Mouse (Mus musculus): ENCODE measurements around the gene Mzf1. TPM values are rescaled to one million over a fixed set of nuclear protein-coding genes. Genes with fewer than 3 reads are reported as not detected.
"Not testable (repeated sequence)": the region's sequence is repeated elsewhere in the genome, so short reads cannot be mapped to it uniquely, and the experiment has no call there.

Mzf1 gene
- polyA plus RNA-seq (2016; fragmentation: Nextera tagmentation; extraction: Ambion mirVana) = 2.4 and 2.8 TPM in 2 replicates

DNA sequence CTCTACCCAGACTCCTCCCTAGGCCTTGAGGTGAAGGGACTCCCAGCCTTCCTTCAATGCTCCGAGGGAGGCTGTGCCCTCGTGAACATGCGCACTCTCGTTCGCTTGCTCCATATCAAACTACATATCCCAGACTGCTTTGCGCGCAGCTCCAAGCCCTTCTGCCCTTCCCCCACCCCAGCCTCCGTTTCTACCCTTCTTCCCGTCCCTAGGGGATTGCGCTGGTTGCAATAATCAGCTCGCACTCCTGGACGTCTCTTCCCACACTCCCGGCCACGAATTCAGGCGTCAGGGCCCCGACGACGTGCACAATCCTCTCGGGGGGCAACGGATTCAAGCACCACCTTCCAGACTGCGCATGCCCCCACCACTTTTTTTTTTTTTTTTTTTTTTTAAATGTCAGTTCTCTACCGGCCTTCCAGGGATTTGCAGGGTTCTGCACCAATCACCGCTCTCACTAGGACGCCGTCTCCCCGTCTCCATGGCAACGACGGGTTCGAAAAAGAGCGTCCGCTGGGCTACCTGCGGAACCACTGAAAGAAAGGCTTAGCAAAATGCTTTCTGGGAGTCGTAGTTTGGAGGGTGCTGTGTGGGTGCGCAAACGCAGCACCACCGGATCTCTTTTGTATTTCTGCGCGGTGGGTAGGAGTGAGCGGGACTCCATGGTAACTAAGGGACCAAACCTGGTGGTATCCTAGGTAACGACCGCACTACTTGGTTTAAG, at the start of gene Mzf1:
TSS of gene Mzf1 (minus strand) at position 478 of the 724 bp plus-strand sequence.
- Histone ChIP-seq H3K4me3 (peak within 1 kb of the TSS; percentile 71), H3K27ac (replicated peaks) (peak within 1 kb of the TSS; percentile 95), H3K9me3 (no peaks in the 10 kb centered on the region), H3K4me1 (peaks cover 5% of the 10 kb centered on the region; the same call in 1 of the 2 replicates), H3K36me3 (replicated peaks) (no peaks in the 10 kb centered on the region), H3K27me3 (replicated peaks; ENCODE audit: low read depth, poor library complexity, severe bottlenecking) (no peaks in the 10 kb centered on the region)
- WGBS = under 1% methylated on average over 41 of the region's 41 CpGs
- peak; percentile 95 for DNase-seq (ENCODE audit: low spot score)

GRCm38 (mm10) chr7:13095073-13095472, 40.5 kb upstream of the Mzf1 start, which contains the start of gene Vmn1r85:
TSS of gene Vmn1r85 (minus strand) at chr7:13095173.
- DNase-seq (ENCODE audit: low spot score) = no peak
- Histone ChIP-seq H3K27ac (replicated peaks) (no peak within 1 kb of the TSS), H3K27me3 (replicated peaks; ENCODE audit: low read depth, poor library complexity, severe bottlenecking) (no peaks in the 10 kb centered on the region), H3K4me3 (no peak within 1 kb of the TSS), H3K4me1 (no peaks in the 10 kb centered on the region), H3K36me3 (replicated peaks) (no peaks in the 10 kb centered on the region), H3K9me3 (no peaks in the 10 kb centered on the region)
- 60% methylated on average over 3 of the region's 3 CpGs for WGBS

DNA sequence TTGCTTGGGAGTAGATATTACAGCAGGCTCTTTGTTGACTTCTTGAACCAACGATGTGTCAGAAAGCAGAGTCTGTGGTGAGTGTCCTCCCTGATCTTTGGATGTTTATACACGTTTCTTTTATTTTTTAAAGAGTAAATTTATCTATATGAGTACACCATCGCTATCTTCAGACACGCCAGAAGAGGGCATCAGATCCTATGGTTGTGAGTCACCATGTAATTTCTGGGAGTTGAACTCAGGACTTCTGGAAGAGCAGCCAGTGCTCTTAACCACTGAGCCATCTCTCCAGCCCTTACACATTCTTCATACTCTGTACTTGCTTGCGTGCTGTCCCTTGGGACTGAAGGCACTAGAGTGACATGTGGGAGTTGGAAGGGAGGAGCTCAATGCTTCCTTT, 17.7 kb upstream of the Mzf1 start:
- no peak overlapping the region for H3K4me3 ChIP-seq
- H3K36me3 ChIP-seq (replicated peaks) = no peaks in the 10 kb centered on the region
- 61% methylated on average over 5 of the region's 5 CpGs for WGBS

GRCm38 (mm10) chr7:13063399-13063798, 8.8 kb upstream of the Mzf1 start:
- not testable (repeated sequence) for DNase-seq (ENCODE audit: low spot score)

More for the DNA sequence above, 17.7 kb upstream of the Mzf1 start:
- DNase-seq (ENCODE audit: low spot score) = no peak
- Histone ChIP-seq H3K4me1 (no peaks in the 10 kb centered on the region), H3K27ac (replicated peaks) (no peak overlapping the region), H3K9me3 (0 out of 2 replicates have a peak, but pooled peaks cover 1% of the 10 kb centered on the region), H3K27me3 (replicated peaks; ENCODE audit: low read depth, poor library complexity, severe bottlenecking) (no peaks in the 10 kb centered on the region)

DNA sequence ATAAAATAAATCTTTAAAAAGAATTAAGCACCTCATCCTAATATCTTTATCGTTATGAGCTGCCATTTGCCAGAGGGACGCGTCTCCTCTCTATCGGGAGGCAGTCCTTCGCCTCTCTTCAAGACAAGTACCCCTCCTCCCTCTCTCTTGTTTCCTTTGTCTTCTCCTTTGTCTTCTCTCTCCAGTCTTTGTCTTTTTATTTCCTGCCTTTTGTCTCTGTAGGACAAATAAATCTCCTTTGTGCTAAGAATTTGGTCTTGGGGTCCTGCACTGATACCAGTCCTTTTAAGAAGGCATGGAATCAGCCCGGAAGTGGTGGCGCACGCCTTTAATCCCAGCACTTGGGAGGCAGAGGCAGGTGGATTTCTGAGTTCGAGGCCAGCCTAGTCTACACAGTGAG, 5.0 kb upstream of the Mzf1 start:
- H3K4me1 ChIP-seq = no peaks in the 10 kb centered on the region
- H3K36me3 ChIP-seq (replicated peaks) = no peaks in the 10 kb centered on the region
- H3K4me3 ChIP-seq = no peak overlapping the region
- H3K27me3 ChIP-seq (replicated peaks; ENCODE audit: low read depth, poor library complexity, severe bottlenecking) = no peaks in the 10 kb centered on the region
- WGBS = 92% methylated on average over 9 of the region's 9 CpGs
- no peak for DNase-seq (ENCODE audit: low spot score)
- H3K9me3 ChIP-seq = 0 out of 2 replicates have a peak, but pooled peaks cover 2% of the 10 kb centered on the region
- no peak overlapping the region for H3K27ac ChIP-seq (replicated peaks)

More at GRCm38 (mm10) chr7:13063399-13063798, 8.8 kb upstream of the Mzf1 start:
- WGBS = 50% methylated on average over 2 of the region's 2 CpGs
- not testable (repeated sequence) for H3K4me1 ChIP-seq; H3K27me3 ChIP-seq (replicated peaks; ENCODE audit: low read depth, poor library complexity, severe bottlenecking); H3K36me3 ChIP-seq (replicated peaks); H3K9me3 ChIP-seq; H3K4me3 ChIP-seq; H3K27ac ChIP-seq (replicated peaks)

DNA sequence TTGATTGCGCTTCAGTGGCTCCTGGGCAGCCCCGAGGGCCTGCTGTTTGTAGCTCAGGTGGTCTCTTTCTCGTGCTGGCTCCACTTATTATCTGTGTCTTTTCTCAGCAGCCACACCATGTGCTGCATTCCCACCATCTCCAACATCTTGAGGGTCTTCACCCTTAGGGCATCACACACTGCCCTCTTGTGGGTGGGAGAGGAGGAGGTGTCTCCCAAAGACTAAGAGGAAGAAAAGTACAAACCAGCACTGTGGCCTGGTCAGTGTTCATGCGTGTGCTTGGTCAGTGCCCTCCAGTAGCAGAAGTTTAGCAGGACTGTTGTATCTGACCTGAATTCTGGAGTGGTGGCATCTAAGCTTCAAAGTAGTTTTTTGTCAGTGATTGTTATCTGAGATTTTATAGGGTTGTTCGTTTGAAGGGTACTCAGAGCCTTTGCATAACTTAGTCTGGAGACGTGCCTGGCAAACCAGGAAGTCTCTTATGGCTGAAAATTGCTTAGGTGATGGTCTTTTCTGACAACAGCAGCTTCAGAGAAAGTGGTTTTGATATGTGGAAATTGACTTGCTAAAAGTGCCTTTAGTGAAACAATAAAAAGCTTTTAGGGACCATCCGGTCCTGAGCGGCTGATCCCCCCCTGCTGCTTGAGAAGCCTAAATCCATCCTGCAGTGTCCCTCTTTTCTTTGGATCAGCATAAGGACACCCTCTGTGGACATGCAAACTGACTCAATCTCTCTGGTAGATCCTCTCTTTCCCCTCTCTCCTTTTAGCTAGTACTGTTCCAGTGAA, 2.5 kb upstream of the Mzf1 start:
- 54% methylated on average over 8 of the region's 8 CpGs for WGBS
- Histone ChIP-seq H3K4me3 (no peak overlapping the region), H3K27me3 (replicated peaks; ENCODE audit: low read depth, poor library complexity, severe bottlenecking) (no peaks in the 10 kb centered on the region), H3K36me3 (replicated peaks) (no peaks in the 10 kb centered on the region), H3K9me3 (no peaks in the 10 kb centered on the region), H3K27ac (replicated peaks) (no peak overlapping the region), H3K4me1 (peaks cover 5% of the 10 kb centered on the region; the same call in 1 of the 2 replicates)
- no peak for DNase-seq (ENCODE audit: low spot score)

GRCm38 (mm10) chr7:13053961-13054286, 640 bp downstream of the Mzf1 start:
- H3K27me3 ChIP-seq (replicated peaks; ENCODE audit: low read depth, poor library complexity, severe bottlenecking) = no peaks in the 10 kb centered on the region
- 2% methylated on average over 15 of the region's 15 CpGs for WGBS
- H3K4me3 ChIP-seq = peak overlapping the region; percentile 71
- H3K4me1 ChIP-seq = peaks cover 5% of the 10 kb centered on the region; the same call in 1 of the 2 replicates
- no peaks in the 10 kb centered on the region for H3K9me3 ChIP-seq
- H3K36me3 ChIP-seq (replicated peaks) = no peaks in the 10 kb centered on the region
- DNase-seq (ENCODE audit: low spot score) = no peak
- peak overlapping the region; percentile 95 for H3K27ac ChIP-seq (replicated peaks)

- DNase-seq (ENCODE audit: low spot score) = no peak
- Histone ChIP-seq H3K27ac (replicated peaks) (peak overlapping the region; percentile 95), H3K9me3 (no peaks in the 10 kb centered on the region), H3K27me3 (replicated peaks; ENCODE audit: low read depth, poor library complexity, severe bottlenecking) (no peaks in the 10 kb centered on the region), H3K36me3 (replicated peaks) (no peaks in the 10 kb centered on the region), H3K4me1 (peaks cover 5% of the 10 kb centered on the region; the same call in 1 of the 2 replicates), H3K4me3 (peak overlapping the region; percentile 71)
- WGBS = 94% methylated on average over 2 of the region's 2 CpGs
Measured at GRCm38 (mm10) chr7:13053501-13053900, 1.1 kb downstream of the Mzf1 start.

DNA sequence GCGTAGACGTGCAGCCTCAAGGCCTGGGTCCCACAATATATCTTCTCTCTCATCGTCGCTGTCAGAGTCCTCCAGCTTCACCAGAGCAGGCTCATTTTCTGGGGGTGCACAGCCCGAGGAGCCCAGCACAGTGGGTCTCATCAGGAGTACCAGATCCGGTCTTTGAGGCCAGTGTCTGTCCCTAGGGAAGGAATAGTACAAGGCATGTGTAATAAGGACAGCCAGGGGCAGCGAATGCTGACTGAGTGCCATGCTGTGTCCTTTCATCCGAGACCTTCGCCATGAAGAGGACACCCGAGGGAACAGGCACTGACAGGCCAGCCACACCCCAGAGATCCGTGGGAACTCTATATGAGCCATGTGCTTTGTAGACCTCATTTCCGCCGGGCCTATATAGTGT, 1.6 kb downstream of the Mzf1 start:
- 89% methylated on average over 13 of the region's 13 CpGs for WGBS
- H3K27ac ChIP-seq (replicated peaks) = no peak overlapping the region
- H3K4me1 ChIP-seq = peaks cover 5% of the 10 kb centered on the region; the same call in 1 of the 2 replicates
- H3K4me3 ChIP-seq = peak overlapping the region; percentile 71; the same call in 1 of the 2 replicates
- no peaks in the 10 kb centered on the region for H3K27me3 ChIP-seq (replicated peaks; ENCODE audit: low read depth, poor library complexity, severe bottlenecking)
- H3K36me3 ChIP-seq (replicated peaks) = no peaks in the 10 kb centered on the region
- no peak for DNase-seq (ENCODE audit: low spot score)
- H3K9me3 ChIP-seq = no peaks in the 10 kb centered on the region

DNA sequence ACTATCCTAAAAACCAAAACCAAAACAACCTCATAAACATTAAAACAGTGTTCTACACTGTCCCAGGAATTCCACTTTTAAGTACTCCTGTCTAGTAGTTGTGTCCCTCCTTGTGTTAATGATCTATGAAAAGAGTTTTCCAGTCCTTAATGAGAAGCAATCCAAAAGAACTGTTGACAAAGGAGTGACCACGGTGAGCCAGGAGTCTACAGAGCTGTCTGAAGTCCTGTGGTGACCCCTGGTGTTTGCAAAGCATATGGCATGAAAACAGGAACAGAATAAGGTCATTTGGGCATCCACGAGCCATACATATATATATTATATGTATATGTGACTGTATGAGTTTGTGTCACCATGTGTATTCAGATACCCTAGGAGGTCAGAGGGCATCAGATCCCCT, 8.5 kb downstream of the Mzf1 start:
- Histone ChIP-seq H3K4me3 (no peak overlapping the region), H3K27me3 (replicated peaks; ENCODE audit: low read depth, poor library complexity, severe bottlenecking) (peaks cover 49% of the 10 kb centered on the region), H3K9me3 (peaks cover 15% of the 10 kb centered on the region), H3K36me3 (replicated peaks) (no peaks in the 10 kb centered on the region), H3K4me1 (peaks cover 15% of the 10 kb centered on the region), H3K27ac (replicated peaks) (no peak overlapping the region)
- peak; percentile 58 for DNase-seq (ENCODE audit: low spot score)
- WGBS = 16% methylated on average over 2 of the region's 2 CpGs

DNA sequence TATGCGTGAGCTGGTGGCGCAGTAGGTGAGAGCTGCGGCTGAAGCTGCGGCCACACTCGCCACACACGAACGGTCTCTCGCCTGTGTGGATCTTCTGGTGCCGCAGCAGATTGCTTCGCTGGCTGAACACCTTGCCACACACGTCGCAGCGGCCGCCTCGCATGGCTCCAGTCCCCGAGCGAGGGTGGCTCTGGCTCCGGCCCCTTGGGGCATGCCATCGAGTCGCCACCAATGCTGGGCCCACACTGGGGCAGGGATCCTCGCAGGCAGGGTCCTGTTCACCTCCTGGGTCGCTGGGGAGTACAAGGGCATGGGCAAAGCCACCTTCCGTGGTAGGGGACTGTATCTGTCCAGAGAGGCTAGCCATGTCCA, 10.3 kb downstream of the Mzf1 start:
- H3K27me3 ChIP-seq (replicated peaks; ENCODE audit: low read depth, poor library complexity, severe bottlenecking) = peaks cover 55% of the 10 kb centered on the region
- no peak for DNase-seq (ENCODE audit: low spot score)
- H3K27ac ChIP-seq (replicated peaks) = peak overlapping the region; percentile 53
- H3K4me3 ChIP-seq = peak overlapping the region; percentile 61
- no peaks in the 10 kb centered on the region for H3K36me3 ChIP-seq (replicated peaks)
- peaks cover 15% of the 10 kb centered on the region for H3K9me3 ChIP-seq
- 5% methylated on average over 23 of the region's 23 CpGs for WGBS
- peaks cover 17% of the 10 kb centered on the region for H3K4me1 ChIP-seq

- peak; percentile 72 for DNase-seq (ENCODE audit: low spot score)
- WGBS = 6% methylated on average over 88 of the region's 88 CpGs
- H3K4me3 ChIP-seq = peak overlapping the region; percentile 61
- peak overlapping the region; percentile 53 for H3K27ac ChIP-seq (replicated peaks)
- H3K9me3 ChIP-seq = peaks cover 15% of the 10 kb centered on the region
- H3K4me1 ChIP-seq = peaks cover 23% of the 10 kb centered on the region
- no peaks in the 10 kb centered on the region for H3K36me3 ChIP-seq (replicated peaks)
- peaks cover 55% of the 10 kb centered on the region for H3K27me3 ChIP-seq (replicated peaks; ENCODE audit: low read depth, poor library complexity, severe bottlenecking)
Measured at GRCm38 (mm10) chr7:13043445-13044253, 10.9 kb downstream of the Mzf1 start.

Measured in embryonic facial prominence, embryonic 10.5 days (tissue).